In genomic region chr2:7236452-7236851, GRCm38 (mm10) we compare ENCODE assay signal across 24 mouse cellular contexts.
"Had no signal": no experiment of that assay in that cellular context is flagged by ENCODE, and none has a peak within 500 bp of the region (broad histone marks: within the 10 kb centered on the region; RNA-seq: fewer than 3 reads in every experiment).

No protein-coding gene starts in this region.

- H3K27ac ChIP-seq: gastrocnemius, adult 2 months; heart, embryonic 10.5 days; hindbrain, embryonic 10.5 days; hindbrain, embryonic 12.5 days; hindbrain, embryonic 14.5 days; intestine, embryonic 15.5 days; limb, embryonic 10.5 days; limb, embryonic 12.5 days; liver, embryonic 14.5 days had no signal

- H3K4me3 ChIP-seq: gastrocnemius, adult 2 months; heart, embryonic 10.5 days; heart, embryonic 12.5 days; hindbrain, embryonic 10.5 days; hindbrain, embryonic 12.5 days; intestine, embryonic 15.5 days; limb, embryonic 10.5 days; limb, embryonic 12.5 days had no signal

- DNase-seq: gastrocnemius, adult 2 months; gastrocnemius, postnatal 10 days; gastrocnemius, postnatal 25 days; heart, adult 18-20 months; heart, postnatal 10 days; heart, postnatal 4 days; kidney, adult 18-20 months; kidney, adult 8-10 months; kidney, postnatal 10 days; kidney, postnatal 25 days; kidney, postnatal 4 days; liver had no signal

- ATAC-seq: hindbrain, embryonic 16.5 days; inflammation-experienced regulatory T-cells, adult 6 months; intestine, postnatal 0 days had no signal

- H3K27me3 ChIP-seq: heart, embryonic 12.5 days; hindbrain, embryonic 12.5 days; intestine, embryonic 15.5 days; limb, embryonic 12.5 days had no signal
